Mouse (Mus musculus): ENCODE results near the gene Dnah2. TPM values are rescaled to one million over a fixed set of nuclear protein-coding genes. Genes with fewer than 3 reads are reported as not detected.

Dnah2 gene
- polyA plus RNA-seq, 1 experiment from 2014 or later, result 1.3 TPM

GRCm38 (mm10) chr11:69412548-69412947 lies 136.4 kb downstream of the Dnah2 start:
- Histone ChIP-seq H3K4me3 (peak overlapping the region; percentile 93), H3K9me3 (no peaks in the 10 kb centered on the region), H3K4me1 (peaks cover 94% of the 10 kb centered on the region), H3K27ac (replicated peaks) (peak overlapping the region; percentile 99), H3K36me3 (replicated peaks) (peaks cover 34% of the 10 kb centered on the region), H3K27me3 (replicated peaks; ENCODE audit: low read depth, poor library complexity, severe bottlenecking) (no peaks in the 10 kb centered on the region)
- DNase-seq (ENCODE audit: low spot score), result no peak
- WGBS, result 65% methylated on average over 7 of the region's 7 CpGs

GRCm38 (mm10) chr11:69411538-69412203 lies 137.2 kb downstream of the Dnah2 start:
- Histone ChIP-seq H3K4me1 (peaks cover 89% of the 10 kb centered on the region), H3K9me3 (no peaks in the 10 kb centered on the region), H3K36me3 (replicated peaks) (peaks cover 42% of the 10 kb centered on the region), H3K27me3 (replicated peaks; ENCODE audit: low read depth, poor library complexity, severe bottlenecking) (no peaks in the 10 kb centered on the region), H3K4me3 (peak overlapping the region; percentile 93), H3K27ac (replicated peaks) (peak overlapping the region; percentile 90)
- 1% methylated on average over 39 of the region's 39 CpGs for WGBS
- DNase-seq (ENCODE audit: low spot score), result peak; percentile 74

- under 1% methylated on average over 26 of the region's 26 CpGs for WGBS
Observed at GRCm38 (mm10) chr11:69411073-69411535, 137.8 kb downstream of the Dnah2 start.

GRCm38 (mm10) chr11:69410310-69411072 lies 138.4 kb downstream of the Dnah2 start:
- under 1% methylated on average over 41 of the region's 41 CpGs for WGBS
- peaks cover 54% of the 10 kb centered on the region for H3K36me3 ChIP-seq (replicated peaks)

More at GRCm38 (mm10) chr11:69411073-69411535, 137.8 kb downstream of the Dnah2 start:
- Histone ChIP-seq H3K9me3 (no peaks in the 10 kb centered on the region), H3K4me3 (peak overlapping the region; percentile 93), H3K4me1 (peaks cover 83% of the 10 kb centered on the region), H3K27me3 (replicated peaks; ENCODE audit: low read depth, poor library complexity, severe bottlenecking) (no peaks in the 10 kb centered on the region), H3K27ac (replicated peaks) (peak overlapping the region; percentile 90), H3K36me3 (replicated peaks) (peaks cover 48% of the 10 kb centered on the region)
- peak; percentile 97 for DNase-seq (ENCODE audit: low spot score)

GRCm38 (mm10) chr11:69410045-69410309 lies 138.9 kb downstream of the Dnah2 start:
- H3K36me3 ChIP-seq (replicated peaks), result peaks cover 59% of the 10 kb centered on the region
- WGBS, result 0% methylated on average over 18 of the region's 18 CpGs
- H3K9me3 ChIP-seq, result no peaks in the 10 kb centered on the region
- H3K27ac ChIP-seq (replicated peaks), result peak overlapping the region; percentile 90
- peak overlapping the region; percentile 93 for H3K4me3 ChIP-seq
- H3K4me1 ChIP-seq, result peaks cover 73% of the 10 kb centered on the region
- DNase-seq (ENCODE audit: low spot score), result no peak
- H3K27me3 ChIP-seq (replicated peaks; ENCODE audit: low read depth, poor library complexity, severe bottlenecking), result no peaks in the 10 kb centered on the region

More at GRCm38 (mm10) chr11:69410310-69411072, 138.4 kb downstream of the Dnah2 start:
- DNase-seq (ENCODE audit: low spot score), result no peak
- Histone ChIP-seq H3K9me3 (no peaks in the 10 kb centered on the region), H3K27me3 (replicated peaks; ENCODE audit: low read depth, poor library complexity, severe bottlenecking) (no peaks in the 10 kb centered on the region), H3K27ac (replicated peaks) (peak overlapping the region; percentile 90), H3K4me3 (peak overlapping the region; percentile 93), H3K4me1 (peaks cover 78% of the 10 kb centered on the region)

- peak; percentile 91 for DNase-seq (ENCODE audit: low spot score)
- H3K4me1 ChIP-seq, result peaks cover 69% of the 10 kb centered on the region
- no peaks in the 10 kb centered on the region for H3K27me3 ChIP-seq (replicated peaks; ENCODE audit: low read depth, poor library complexity, severe bottlenecking)
- peak overlapping the region; percentile 93 for H3K4me3 ChIP-seq
- peaks cover 64% of the 10 kb centered on the region for H3K36me3 ChIP-seq (replicated peaks)
- H3K27ac ChIP-seq (replicated peaks), result peak overlapping the region; percentile 90
- under 1% methylated on average over 46 of the region's 46 CpGs for WGBS
- no peaks in the 10 kb centered on the region for H3K9me3 ChIP-seq
Observed at GRCm38 (mm10) chr11:69409378-69410044, 139.4 kb downstream of the Dnah2 start.

- under 1% methylated on average over 33 of the region's 33 CpGs for WGBS
- Histone ChIP-seq H3K4me1 (peaks cover 61% of the 10 kb centered on the region), H3K4me3 (peak overlapping the region; percentile 93), H3K27ac (replicated peaks) (peak overlapping the region; percentile 90), H3K9me3 (no peaks in the 10 kb centered on the region), H3K36me3 (replicated peaks) (peaks cover 68% of the 10 kb centered on the region), H3K27me3 (replicated peaks; ENCODE audit: low read depth, poor library complexity, severe bottlenecking) (no peaks in the 10 kb centered on the region)
- DNase-seq (ENCODE audit: low spot score), result peak; percentile 86
Observed at GRCm38 (mm10) chr11:69408541-69409377, 140.2 kb downstream of the Dnah2 start.

- Histone ChIP-seq H3K4me3 (peak overlapping the region; percentile 93), H3K36me3 (replicated peaks) (peaks cover 68% of the 10 kb centered on the region), H3K9me3 (no peaks in the 10 kb centered on the region), H3K27me3 (replicated peaks; ENCODE audit: low read depth, poor library complexity, severe bottlenecking) (no peaks in the 10 kb centered on the region), H3K4me1 (peaks cover 50% of the 10 kb centered on the region), H3K27ac (replicated peaks) (no peak overlapping the region)
- no peak for DNase-seq (ENCODE audit: low spot score)
- WGBS, result 89% methylated on average over 4 of the region's 4 CpGs
Observed at GRCm38 (mm10) chr11:69407724-69408004, 141.2 kb downstream of the Dnah2 start.

GRCm38 (mm10) chr11:69406867-69407723 lies 141.8 kb downstream of the Dnah2 start:
- WGBS, result 89% methylated on average over 16 of the region's 16 CpGs
- H3K36me3 ChIP-seq (replicated peaks), result peaks cover 68% of the 10 kb centered on the region

GRCm38 (mm10) chr11:69406282-69406681 lies 142.6 kb downstream of the Dnah2 start:
- DNase-seq (ENCODE audit: low spot score), result peak; percentile 10
- Histone ChIP-seq H3K9me3 (no peaks in the 10 kb centered on the region), H3K4me3 (peak overlapping the region; percentile 9; the same call in 1 of the 2 replicates), H3K27ac (replicated peaks) (no peak overlapping the region), H3K27me3 (replicated peaks; ENCODE audit: low read depth, poor library complexity, severe bottlenecking) (no peaks in the 10 kb centered on the region), H3K4me1 (peaks cover 40% of the 10 kb centered on the region), H3K36me3 (replicated peaks) (peaks cover 70% of the 10 kb centered on the region)
- 83% methylated on average over 19 of the region's 19 CpGs for WGBS

More at GRCm38 (mm10) chr11:69406867-69407723, 141.8 kb downstream of the Dnah2 start:
- H3K27me3 ChIP-seq (replicated peaks; ENCODE audit: low read depth, poor library complexity, severe bottlenecking), result no peaks in the 10 kb centered on the region
- H3K9me3 ChIP-seq, result no peaks in the 10 kb centered on the region
- H3K4me1 ChIP-seq, result peaks cover 45% of the 10 kb centered on the region
- no peak overlapping the region for H3K27ac ChIP-seq (replicated peaks)
- DNase-seq (ENCODE audit: low spot score), result peak; percentile 4
- H3K4me3 ChIP-seq, result peak overlapping the region; percentile 93

- Histone ChIP-seq H3K27ac (replicated peaks) (no peak overlapping the region), H3K4me3 (peak overlapping the region; percentile 17; the same call in 1 of the 2 replicates)
- WGBS, result 90% methylated on average over 24 of the region's 24 CpGs
Observed at GRCm38 (mm10) chr11:69405397-69406200, 143.3 kb downstream of the Dnah2 start.

More at GRCm38 (mm10) chr11:69405397-69406200, 143.3 kb downstream of the Dnah2 start:
- H3K9me3 ChIP-seq, result no peaks in the 10 kb centered on the region
- peaks cover 6% of the 10 kb centered on the region for H3K27me3 ChIP-seq (replicated peaks; ENCODE audit: low read depth, poor library complexity, severe bottlenecking)
- H3K36me3 ChIP-seq (replicated peaks), result peaks cover 77% of the 10 kb centered on the region
- peak; percentile 7 for DNase-seq (ENCODE audit: low spot score)
- H3K4me1 ChIP-seq, result peaks cover 43% of the 10 kb centered on the region

Data from embryonic facial prominence, embryonic 10.5 days (tissue).